Mouse (Mus musculus): ENCODE data around the gene Cym. TPM values are rescaled to one million over a fixed set of nuclear protein-coding genes. Genes with fewer than 3 reads are reported as not detected.
A peak's percentile ranks its signal among the peaks of the same experiment; 100 is the strongest.

Gene Cym
- polyA plus RNA-seq, 2 experiments from 2014 or later, result 0.90 TPM; not detected in 1

GRCm38 (mm10) chr3:107223230-107223629 lies 1.7 kb upstream of the Cym start:
- no peak for ATAC-seq

GRCm38 (mm10) chr3:107218572-107218971 lies 3.0 kb downstream of the Cym start:
- no peak for ATAC-seq

DNA sequence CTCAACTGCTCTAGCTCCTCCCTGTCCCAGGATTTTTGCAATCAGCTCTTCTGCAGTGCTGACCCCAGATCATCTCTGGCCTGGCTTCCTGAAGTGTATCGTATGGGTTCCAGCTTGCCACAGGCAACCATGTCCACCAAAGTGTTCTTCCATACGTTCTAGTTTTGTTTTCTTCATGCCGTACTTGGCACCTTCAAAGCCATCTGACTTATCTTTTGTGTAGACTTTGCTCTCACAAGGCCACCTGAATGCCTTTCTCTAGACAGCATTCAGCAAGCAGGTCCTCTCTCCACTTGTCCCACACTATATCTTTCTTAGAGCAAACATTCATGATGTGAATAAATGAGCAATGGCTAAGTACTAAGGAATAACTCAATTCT lies 4.4 kb downstream of the Cym start:
- ATAC-seq, result no peak

DNA sequence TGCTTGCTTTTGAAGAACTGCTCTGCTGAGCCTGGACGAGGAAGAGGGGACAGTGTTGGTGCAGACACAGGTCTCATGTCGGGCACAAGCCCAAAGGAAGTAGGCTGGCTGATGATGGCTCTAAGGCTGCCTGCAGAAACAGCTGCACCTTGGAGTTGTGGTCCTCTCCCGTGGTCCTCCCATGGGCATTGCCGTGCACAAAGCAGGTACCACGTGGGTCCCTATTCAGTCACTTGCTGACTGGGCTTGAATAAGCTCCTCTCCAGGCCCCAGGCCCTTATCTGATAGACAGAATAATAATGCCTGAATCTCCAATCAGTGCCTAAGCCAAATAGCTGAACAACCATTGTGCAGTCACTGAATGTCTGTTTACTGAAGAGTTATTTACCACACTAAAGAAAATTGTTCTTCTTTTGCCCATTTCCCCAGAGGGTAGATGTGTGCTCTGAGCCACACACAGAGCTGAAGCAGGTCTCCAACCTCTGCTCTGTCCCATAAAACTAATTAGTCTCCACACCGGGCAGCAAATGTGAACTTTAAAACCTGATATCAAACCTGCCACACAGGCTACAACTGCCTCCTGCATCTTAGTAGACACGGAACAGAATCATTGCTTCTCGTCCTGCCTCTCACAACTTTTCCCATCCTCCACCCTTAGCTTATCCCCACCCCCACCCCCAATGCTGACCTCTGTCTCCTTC lies 5.0 kb downstream of the Cym start:
- no peak for ATAC-seq

- ATAC-seq, result no peak
Observed at GRCm38 (mm10) chr3:107214606-107215005, 6.9 kb downstream of the Cym start.

GRCm38 (mm10) chr3:107207625-107208253 lies 13.8 kb downstream of the Cym start:
- ATAC-seq, result no peak

DNA sequence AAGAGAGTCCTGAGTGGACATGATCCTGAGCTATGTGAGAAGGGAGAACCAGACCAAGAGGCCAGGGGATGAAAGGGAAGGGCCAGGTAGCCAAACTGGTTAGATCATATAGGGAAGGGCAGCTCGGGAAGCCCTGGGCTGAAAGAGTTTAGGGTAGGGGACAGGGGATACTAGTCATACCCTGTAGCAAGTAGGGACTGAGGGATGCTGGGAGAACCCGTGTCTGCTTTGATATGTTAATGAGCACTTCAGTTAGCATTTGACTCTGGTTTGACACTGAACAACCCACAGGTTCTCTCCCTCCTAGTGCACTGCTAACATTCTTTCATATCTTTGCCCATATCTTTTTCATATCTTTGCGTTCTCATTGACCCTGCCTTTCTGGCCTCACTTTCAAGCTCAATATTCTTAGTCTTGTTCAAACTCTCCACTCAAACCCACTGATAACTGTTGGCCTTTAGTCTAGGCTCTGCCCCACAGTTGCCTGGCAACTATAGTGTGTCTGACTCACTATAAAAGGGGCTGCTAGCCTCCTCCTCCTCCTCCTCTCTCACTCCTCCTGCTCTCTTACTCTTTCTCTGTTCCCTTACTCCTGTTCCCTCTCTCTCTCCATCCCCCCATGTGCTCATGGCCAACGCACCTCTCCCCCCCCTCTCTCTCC lies 14.9 kb downstream of the Cym start:
- peak; percentile 77 for ATAC-seq

DNA sequence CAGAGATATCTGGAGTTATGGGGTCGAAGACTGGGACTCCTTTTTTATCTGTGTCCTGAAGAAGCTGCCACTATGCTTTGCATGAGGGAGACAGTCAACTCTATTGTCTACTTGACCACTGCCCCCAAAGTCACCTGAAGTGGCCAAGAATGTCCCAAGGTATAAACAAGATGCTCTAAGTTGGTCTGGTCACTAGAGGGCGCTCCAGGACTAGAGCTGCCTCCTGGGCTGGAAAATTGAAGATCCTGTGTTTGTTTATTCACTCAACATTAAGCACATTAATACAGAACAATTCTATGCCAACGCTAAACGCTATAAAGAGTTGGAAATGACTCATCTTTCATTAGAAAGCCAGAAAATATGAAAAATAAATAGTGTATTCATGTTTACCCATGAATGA lies 15.5 kb downstream of the Cym start:
- ATAC-seq, result peak; percentile 62

- no peak for ATAC-seq
Observed at GRCm38 (mm10) chr3:107205170-107205569, 16.4 kb downstream of the Cym start.

GRCm38 (mm10) chr3:107204413-107204812 lies 17.1 kb downstream of the Cym start:
- no peak for ATAC-seq

GRCm38 (mm10) chr3:107201310-107202180 lies 20.0 kb downstream of the Cym start:
- no peak for ATAC-seq

GRCm38 (mm10) chr3:107188226-107188899 lies 33.2 kb downstream of the Cym start:
- peak; percentile 52 for ATAC-seq

GRCm38 (mm10) chr3:107187022-107187421 lies 34.5 kb downstream of the Cym start:
- ATAC-seq, result no peak

DNA sequence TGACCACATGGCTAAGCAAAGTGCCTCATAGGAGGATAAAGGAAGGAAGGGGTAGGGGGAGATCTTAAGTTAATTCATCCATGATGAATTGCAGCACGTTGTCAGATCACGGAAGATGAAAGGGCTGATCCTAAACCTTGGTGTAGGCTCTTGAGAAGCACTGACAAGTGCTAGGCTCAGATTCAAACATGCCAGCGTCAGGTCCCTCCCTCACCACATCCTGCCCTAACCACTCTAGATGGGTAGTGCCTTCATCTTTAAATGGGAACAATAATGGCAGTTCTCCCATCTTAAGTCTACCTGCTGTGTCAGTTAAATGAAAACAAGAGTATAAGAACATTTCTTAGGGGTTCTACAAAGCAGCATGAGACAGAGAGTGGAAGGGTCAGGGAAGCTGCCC lies 35.9 kb downstream of the Cym start:
- peak; percentile 93 for ATAC-seq

- no peak for ATAC-seq
Observed at GRCm38 (mm10) chr3:107183178-107183577, 38.4 kb downstream of the Cym start.

DNA sequence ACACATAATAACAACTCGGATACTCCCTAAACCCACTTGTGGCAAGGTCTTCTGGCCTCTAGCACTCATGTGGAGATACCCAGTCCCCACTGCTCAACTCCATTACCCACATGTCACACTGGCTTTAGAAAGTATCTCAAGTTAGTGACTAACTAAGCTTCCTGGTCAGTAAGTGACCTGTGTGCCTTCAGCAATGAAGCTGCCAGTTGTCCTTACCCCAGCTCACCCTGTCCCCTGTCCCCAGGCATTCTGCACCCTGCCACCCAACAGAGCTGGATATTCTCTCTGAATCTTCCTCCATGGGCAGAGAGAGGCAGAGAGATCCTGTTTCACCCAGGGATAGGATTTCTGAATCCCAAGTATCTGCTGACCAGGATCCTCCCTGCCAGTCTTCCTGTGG lies 38.8 kb downstream of the Cym start, which contains the start of gene Kcna10:
Gene Kcna10, plus strand, starts transcription at position 301 of the 400 bp plus-strand sequence.
- ATAC-seq, result no peak

GRCm38 (mm10) chr3:107180860-107181259 lies 40.7 kb downstream of the Cym start:
- no peak for ATAC-seq

DNA sequence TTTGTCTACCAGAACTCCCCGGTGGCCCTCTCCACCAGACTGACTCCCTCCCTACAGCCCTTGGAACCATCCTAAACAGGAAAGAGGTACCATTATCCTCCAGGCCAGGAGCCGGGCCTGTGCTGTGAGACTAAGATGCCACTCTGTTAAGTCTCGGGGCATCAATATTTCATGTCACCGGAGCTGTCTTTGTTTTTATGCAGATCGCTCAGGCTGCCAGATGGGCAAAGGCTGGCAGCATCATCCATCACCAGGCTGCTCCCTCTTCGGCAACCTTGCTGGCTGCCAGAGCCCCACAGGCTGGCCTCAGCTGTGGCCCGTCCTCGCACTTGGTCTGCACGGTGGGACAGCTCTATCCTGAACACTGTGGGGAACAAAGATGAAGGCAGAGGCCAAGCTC lies 45.0 kb downstream of the Cym start:
- ATAC-seq, result no peak

DNA sequence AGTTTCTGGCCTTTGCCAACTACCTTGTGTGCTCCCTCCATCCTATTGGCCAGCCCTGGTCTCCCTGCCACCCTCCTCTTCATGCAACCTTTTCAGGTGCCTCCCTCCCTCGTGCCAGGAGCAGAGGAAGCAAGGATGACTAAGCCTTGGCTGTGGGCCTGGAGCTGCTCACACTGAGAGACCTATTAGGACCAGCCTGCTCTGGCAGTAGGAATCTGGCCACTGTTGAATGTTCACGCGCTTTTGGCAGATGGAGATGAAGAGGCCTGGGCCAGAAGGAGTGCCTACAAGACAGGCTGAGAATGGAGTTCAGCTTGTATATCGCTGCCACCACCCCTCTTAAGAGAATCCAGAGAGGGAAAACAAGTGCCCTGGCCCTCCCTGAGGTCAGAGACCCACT lies 46.0 kb downstream of the Cym start:
- no peak for ATAC-seq

- no peak for ATAC-seq
Observed at GRCm38 (mm10) chr3:107172556-107172955, 49.0 kb downstream of the Cym start.

GRCm38 (mm10) chr3:107171964-107172363 lies 49.6 kb downstream of the Cym start:
- ATAC-seq, result no peak

DNA sequence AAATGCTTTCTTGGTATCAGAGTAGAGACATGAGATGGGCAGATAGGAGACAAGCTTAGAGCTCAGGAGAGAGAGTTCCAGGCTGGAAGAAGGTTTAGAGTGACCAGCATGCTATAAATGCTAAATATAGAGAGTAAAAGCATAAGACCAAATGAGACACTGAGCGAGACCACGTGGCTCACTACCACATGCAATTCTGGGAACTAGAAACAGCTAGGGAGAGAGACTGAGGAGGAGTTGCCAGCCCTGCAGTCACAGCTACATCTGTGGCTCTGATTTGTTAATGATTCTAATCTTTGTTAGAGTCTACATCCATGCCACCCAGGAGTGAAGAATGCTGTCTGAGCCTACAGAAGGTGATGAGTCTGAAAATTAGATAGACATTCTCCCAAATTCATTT lies 52.0 kb downstream of the Cym start:
- no peak for ATAC-seq

Data from activated CD4-positive, CD25-positive, alpha-beta regulatory T cell, adult 4 months (primary cell).